Mouse (Mus musculus) thymus, adult 2 months (tissue): ENCODE measurements around the gene Adgrl4.

ENCODE experiments used
- CTCF ChIP-seq: fragments of 200-500 bp; IDR thresholded peaks from 2 replicates; pipeline ENCODE4 v1.5.1; 2012; ENCODE audit warnings: mild to moderate bottlenecking, control low read depth, low read length, moderate library complexity, borderline replicate concordance; ENCODE audit not compliant: control insufficient read depth, poor library complexity, insufficient read depth; ENCODE audit errors: extremely low read depth
- POLR2A ChIP-seq: fragments of 200-500 bp; IDR thresholded peaks from 2 replicates; pipeline ENCODE4 v1.6.1; 2012; ENCODE audit warnings: mild to moderate bottlenecking, low read length, control low read depth, moderate library complexity; ENCODE audit not compliant: control insufficient read depth, poor library complexity, insufficient read depth; ENCODE audit errors: extremely low read depth

DNA sequence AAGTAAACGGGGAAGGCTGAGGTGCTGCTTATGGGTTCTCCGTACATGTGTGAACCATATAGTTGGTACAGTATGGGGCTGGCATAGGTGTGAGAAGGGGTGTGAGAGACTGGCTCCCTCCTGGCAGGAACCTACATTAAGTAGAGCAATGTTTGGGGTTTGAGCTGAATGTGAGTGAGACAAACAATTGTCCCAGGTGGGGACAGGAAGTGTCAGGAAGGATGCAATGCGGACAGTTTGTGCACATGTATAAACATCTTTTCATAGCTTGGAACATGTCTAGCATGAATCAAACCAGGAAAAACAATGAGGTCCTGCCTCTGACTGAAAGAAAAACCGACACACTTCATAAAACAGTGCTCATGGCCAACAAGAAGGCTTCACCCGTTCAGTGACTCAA is 5.8 kb downstream of the Adgrl4 start:
- TF ChIP-seq CTCF (no peak), POLR2A (no peak)
